Mouse (Mus musculus): ENCODE data around the gene Hcls1. TPM values are rescaled to one million over a fixed set of nuclear protein-coding genes. Genes with fewer than 3 reads are reported as not detected.

Hcls1 gene
- total RNA-seq, 2 experiments from 2014 or later, result 13.6 to 15.3 TPM

DNA sequence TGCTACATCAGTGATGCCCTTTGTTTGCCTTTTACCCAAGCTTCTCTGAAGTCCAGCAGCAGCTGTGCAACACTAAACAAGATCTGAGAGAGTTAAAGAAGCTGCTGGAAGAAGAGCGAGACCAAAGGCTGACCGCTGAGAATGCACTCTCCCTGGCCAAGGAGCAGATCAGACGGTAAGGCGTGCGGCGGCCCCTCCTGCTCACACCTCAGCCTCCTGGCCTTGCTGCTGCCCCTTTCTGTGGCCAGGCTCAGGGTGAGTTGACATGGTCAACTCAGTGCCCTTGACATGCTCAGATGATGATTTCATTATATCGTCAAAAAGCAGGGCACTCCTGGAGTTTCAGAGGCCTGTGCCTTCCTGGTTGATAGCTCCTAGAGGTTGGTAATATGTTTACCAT is 5.6 kb upstream of the Hcls1 start:
- DNase-seq (ENCODE audit: low spot score in 2 of 2), result no peak

DNA sequence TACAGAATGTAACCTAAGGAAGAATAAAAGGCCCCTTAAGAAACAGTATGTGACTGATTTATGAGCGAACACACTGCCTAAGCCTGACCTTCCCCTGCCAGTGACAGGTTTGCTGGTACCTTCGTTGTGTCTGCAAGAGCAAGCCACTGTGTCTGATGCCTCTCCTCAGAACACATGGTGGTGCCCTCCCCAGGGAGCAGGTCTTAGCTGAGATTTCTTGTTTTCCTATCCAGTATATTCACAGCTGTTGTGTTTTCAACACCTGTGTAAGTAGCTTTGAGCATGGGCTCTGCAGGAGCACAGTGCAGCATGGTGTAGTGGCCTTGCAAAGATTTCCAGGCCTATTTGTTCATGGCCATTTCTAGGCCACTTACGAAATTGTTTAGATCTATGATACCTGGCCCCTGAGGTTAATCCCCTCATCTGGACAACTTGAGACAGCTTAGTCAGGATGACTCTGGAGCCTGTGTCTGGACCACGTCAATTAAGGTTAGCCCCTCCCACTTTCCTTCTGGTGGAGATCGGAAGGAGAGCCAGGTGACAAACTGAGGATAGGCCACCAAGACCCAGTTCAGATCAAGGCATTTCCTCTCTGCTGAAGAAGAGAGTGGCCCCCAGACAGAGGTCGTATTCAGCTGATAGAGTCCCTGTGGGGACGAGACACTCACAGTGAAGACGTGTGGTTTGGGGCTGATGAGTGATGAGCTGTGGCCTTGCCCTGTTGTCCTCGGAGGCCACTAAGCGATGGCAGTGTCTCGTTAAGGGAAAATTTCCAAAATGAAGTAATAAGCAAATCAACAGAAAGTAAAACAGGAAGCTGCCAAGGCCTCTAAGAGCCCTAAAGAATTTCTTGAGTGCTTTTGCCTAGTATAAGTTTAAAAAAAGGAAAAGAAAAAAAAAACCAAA is 4.3 kb upstream of the Hcls1 start:
- DNase-seq (ENCODE audit: low spot score in 2 of 2), result no peak

DNA sequence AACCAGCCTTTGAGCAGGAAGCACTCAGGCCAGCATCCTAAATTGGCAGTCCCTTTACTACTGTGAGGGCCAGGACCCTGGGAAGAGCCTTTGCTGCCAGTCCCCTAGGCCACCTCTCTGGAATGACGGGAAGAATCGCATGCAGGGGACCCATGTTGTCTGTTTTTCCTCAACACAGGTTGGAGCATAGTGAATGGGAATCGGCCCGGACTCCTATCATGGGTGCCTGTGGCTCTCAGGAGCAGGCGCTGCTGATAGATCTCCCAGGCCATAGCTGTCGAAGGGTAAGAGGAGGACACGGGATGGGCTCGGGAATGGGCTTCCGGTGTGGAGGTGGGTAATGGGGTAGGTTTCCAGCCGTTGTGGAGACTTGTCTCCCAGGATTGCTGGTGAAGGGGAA is 3.4 kb upstream of the Hcls1 start:
- DNase-seq (ENCODE audit: low spot score in 2 of 2), result no peak

DNA sequence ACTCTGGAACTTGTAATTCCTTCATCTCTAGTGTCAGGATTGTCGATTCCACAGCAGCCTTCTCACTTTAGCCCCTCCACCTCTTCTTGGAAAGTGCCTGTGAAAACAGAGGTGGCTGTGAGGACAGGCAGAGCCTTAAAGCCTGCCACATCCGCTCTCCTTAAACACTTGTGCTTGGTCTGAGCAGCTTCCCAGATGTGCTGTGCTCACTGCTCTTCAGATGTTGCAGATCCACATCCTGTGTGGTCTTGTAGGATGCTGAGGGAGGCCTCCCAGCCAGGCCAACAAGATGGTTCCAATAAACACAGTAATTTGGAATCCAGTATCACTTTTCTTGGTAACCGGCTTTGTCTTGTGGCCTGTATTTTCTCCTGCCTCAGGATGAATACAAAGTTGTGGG is 2.8 kb upstream of the Hcls1 start:
- DNase-seq (ENCODE audit: low spot score in 2 of 2), result no peak

DNA sequence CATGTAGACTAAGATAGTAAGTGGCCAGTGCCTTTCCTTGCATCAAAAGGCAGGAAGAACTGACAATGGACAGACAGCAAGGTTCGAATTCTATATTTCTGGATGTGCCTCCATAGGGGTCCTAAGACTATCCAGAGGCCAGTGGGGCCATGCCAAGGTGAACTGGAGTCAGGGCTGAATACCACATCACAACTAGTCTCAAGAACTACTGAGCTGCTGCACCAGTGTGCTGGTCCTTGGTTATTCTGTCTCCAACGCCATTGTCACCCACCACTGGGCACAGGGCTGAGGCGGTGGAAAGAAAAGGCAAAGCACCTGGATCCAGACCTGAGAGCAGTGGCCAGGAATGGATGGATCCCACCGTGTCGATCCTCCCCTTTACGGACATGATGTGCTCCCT is 2.2 kb upstream of the Hcls1 start:
- DNase-seq (ENCODE audit: low spot score in 2 of 2), result no peak

DNA sequence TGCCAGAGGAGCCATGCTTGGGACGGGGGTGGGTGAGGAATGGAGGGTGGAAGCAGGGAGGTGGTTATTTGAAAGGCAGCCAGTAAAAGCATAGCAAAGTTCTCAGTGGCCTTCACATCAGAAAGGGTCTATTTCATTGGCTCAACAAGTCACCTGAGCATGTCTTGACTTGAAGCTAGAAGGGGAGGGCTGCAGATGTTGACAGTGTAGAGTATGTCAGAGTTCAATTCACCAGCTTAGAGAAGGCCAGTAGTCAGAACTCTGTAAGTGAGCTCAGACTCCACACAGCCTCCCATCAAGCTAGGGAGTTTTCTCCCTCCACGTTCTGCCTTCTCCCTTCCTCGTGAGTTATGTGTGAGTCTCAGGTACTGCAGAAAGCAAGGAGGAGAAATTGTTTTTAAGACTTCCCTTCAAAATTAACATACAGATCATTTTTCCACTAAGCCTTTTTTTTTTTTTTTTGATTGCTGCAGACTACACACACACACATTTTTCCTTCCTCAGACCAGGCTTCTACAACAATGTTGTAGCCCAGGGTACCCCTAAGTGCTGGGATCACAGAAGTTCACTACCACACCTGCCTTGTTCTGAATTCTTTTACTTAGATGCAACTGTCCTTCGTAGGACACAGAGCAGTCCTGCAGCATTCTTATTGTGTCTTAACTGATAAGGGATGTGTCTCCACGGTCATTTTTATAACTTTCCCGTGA is 497 bp upstream of the Hcls1 start:
- no peak for DNase-seq (ENCODE audit: low spot score in 2 of 2)

DNA sequence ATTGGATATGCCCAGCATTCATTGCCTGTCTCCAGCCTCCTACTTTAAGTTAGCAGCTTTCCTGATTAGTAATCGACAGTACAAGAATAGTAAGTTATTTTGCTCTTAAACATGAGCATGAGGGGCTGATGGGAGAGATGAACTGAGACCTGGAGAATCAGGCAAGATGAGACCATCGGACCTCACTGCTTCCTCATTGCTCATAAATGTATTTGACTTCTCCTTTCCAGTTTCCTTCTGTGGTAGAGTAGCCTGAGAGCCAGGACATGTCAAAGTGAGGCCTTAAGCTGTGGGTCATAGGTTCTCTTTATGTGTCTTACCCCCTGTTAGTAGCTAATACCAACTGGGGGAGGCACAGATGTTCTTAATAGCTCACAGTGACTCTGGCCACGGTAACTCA is 1.0 kb downstream of the Hcls1 start:
- DNase-seq (ENCODE audit: low spot score in 2 of 2), result no peak

DNA sequence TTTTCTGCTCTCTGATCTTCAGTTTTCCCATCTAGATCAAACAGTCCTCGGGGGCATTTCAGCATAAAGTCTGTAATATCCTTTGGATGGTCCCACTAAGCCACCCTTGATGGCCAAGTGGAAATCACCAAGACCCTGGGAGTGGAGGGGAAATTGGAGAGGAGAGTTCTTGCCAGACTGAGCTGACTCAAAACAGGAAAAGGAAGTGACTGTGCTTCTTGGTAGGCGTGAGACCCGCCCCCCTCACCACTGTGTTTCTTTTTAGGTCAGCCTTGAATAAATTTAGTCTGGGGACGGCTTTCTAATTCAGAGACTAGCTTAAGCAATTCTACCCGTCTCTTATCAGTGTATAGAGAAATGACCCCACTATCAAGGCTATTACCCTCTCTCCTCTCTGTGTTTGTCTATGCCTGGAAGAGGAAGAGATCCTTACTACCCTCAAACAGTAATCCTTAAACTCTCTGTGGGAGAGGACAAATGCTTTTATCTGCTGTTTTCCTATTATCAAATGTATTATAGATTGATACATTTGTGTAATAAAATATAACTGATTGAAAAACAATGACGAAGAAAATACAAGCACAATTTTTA is 6.4 kb downstream of the Hcls1 start:
- DNase-seq (ENCODE audit: low spot score in 2 of 2), result no peak

DNA sequence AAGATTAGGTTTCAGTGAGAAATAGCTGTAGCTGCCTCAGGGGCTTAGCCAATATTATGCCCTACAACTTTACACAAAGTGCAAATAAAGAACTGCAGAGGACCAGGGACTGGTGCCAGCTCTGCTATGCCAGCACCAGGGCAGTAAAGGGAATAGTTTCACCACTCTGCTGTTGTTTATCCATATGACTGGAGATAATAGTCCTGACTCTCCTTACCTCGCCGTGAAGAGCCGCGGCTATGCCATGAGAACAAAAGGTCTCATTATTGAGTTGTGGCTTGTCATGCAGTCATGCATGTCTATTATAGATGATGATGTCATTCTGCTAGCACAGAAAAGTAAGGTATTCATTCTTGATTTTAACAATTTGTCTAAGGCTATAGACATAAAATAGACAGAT is 7.1 kb downstream of the Hcls1 start:
- DNase-seq (ENCODE audit: low spot score in 2 of 2), result no peak

DNA sequence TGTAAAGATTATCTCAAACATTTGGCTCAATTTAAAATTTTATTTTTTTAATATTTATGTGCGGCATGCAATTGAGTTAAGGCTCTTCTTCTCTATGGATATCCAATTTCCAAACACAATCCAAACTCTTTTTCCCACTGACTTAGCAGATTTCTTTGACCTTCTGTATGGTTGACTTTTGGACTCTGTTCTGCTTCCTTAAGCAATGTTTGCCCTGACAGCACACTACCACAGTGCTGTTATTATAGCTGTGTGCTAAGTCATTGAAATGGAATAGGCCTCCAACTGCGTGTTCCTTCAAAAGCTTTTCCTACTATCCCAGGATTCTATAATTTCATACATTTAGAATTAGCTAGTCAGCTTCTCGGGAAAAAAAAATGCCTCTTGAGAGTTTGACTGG is 8.8 kb downstream of the Hcls1 start:
- DNase-seq (ENCODE audit: low spot score in 2 of 2), result no peak

DNA sequence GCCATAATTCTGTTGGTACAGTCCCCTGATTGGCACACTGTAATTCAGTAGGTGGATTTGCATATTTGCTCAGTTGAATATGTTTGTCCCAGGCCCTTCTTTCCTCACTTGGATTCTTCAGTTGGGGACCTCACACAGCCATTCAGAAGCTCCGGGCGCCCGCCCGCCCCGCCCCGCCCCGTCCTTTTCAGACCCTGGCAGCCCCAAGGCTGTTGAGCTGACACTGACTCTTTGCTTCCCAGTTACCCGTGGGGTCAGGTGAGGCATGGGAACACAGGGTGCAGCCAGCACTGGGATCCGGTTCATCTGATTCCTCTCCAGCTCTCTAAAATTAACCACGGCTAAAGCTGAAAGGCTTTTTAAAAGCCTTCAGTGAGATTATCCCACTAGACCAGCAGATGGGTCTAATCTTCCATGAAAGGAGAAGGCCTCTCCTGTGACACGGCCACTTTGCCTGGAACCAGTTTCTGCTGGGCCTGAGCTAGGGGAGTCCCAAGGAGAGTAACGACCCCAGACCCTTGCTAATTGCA is 10.2 kb downstream of the Hcls1 start:
- no peak for DNase-seq (ENCODE audit: low spot score in 2 of 2)

DNA sequence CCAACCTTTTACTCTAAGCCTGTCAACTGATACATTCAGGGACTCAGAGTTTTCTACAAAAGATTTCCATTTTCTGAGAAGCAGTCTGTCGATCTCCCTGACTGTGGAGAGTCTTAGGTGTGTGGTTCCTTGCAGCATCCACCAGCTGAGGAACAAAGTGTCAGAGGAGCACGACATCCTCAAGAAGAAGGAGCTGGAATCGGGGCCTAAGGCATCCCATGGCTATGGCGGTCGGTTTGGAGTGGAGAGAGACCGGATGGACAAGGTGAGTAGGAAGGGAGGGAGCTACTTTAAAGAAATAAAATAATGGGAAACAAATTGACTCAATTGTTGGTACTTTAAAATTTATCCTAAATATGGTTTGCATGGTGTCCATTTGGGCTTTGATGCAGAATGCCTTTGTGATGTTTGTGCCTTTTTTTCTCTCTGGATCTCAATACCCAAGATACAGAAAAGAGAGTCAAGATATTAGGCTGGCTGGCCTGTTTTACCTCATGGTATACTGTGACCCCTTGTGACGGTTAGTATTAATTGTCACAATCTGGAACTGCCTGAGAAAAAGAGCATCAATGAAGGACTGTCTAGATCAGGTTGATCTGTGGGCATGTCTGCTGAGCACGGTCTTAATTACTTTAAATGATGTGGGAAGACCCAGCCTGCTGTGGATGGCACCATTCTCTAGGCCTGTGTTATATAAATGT is 11.8 kb downstream of the Hcls1 start:
- no peak for DNase-seq (ENCODE audit: low spot score in 2 of 2)

DNA sequence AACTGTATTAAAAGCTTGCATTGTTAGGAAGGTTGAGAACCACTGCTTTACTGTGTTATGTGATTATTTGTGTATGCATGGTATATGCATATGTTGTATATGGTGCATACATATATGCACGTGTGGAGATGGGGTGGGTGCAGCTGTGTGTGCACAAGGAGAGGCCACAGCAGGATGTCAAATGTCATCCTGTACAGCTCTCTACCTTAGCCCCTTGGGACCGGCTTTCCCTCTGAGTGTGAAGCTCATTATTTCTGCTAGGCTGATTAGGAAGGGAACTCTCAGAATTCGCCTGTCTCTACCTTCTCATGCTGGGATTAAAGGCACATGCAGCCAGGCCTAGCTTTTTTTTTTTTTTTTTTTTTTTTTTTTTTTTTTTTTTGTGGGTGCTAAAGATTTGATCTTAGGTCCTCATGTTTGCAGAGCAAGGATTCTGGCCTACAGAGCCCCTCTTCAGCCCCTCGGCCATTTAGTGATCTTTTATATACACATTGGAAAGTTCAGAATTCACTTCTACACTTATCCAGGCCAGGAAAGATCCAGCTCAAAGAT is 12.9 kb downstream of the Hcls1 start:
- no peak for DNase-seq (ENCODE audit: low spot score in 2 of 2)

DNA sequence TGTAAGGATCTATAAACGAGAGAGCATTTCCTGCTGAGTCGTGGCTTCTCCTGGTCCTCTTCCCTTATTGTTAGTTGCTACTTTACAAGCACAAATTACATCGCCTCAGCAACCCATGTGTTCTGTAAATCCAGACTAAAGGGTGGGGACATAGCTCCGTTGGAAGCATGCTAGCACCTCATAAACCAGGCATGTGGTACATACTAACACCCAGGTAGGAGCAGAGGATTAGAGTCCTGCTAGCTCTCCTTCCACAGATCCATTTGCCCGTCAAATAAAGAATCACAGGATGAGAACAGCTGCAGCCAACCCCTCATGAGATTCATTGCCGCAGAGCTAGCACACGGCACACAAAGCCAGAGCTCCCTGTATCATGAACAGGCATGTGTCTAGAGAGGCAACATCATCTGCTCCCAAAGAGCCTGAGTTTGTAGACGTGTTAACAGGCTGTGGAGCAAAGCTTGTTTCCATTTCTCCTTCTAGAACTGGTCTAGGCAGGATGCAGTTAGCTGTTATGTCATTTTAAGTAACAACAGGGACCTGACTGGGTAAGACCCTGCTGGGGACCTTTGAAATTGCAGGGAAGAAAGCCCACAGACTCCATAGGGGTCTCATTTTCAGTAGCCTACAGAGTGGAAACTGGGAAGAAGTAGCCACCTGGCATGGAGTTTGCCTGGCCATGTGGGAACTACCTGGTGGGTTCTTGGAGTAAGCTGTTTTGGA is 15.0 kb downstream of the Hcls1 start:
- DNase-seq (ENCODE audit: low spot score in 2 of 2), result no peak

DNA sequence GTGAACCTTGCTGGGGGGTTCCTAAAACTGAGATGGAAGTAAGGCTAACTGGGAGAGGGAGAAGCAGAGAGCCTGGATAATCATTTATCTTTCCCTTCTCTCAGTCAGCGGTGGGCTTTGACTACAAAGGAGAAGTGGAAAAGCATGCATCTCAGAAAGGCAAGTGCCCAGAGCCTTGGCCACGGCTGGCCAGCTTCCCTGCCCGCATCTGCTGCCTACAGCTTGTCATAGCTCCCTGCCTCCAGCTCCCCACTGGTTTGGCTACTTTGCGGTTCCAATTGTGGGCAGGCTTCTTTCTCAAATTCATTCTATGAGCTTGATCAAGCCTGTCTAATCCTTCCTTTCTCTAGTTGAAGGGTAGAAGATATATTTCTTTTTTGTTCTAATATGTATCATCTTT is 16.2 kb downstream of the Hcls1 start:
- no peak for DNase-seq (ENCODE audit: low spot score in 2 of 2)

DNA sequence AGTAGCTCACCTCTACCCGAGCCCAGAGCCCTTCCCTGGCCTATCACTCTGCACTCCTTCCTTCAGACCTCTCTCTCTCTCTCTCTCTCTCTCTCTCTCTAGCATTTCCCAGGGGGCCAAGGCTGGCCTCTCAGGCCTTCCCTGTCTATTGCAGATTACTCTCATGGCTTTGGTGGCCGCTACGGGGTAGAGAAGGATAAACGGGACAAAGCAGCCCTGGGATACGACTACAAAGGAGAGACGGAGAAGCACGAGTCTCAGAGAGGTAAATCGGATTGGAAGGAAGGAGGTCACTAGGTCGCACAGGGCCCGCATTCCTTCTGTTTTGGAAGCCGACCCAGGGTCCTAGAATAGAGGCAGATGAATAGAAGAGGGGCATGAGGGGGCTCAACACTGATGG is 20.3 kb downstream of the Hcls1 start:
- no peak for DNase-seq (ENCODE audit: low spot score in 2 of 2)

DNA sequence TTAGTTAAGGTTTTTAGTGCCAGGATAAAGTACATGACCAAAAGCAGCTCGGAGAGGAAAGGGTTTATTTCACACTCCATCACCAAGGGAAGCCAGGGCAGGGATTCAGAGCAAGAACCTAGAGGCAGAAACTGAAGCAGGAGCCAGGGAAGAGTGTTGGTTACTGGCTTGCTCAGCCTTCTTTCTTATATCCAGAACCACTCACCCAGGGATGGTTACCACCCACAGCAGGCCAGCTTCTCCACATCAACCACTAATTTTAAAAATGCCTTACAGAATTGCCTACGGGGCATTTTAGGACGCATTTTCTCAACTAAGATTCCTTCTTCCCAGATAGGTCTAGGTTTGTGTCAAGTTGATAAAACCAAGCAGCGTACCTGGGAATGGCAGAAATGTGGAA is 28.6 kb downstream of the Hcls1 start:
- no peak for DNase-seq (ENCODE audit: low spot score in 2 of 2)

DNA sequence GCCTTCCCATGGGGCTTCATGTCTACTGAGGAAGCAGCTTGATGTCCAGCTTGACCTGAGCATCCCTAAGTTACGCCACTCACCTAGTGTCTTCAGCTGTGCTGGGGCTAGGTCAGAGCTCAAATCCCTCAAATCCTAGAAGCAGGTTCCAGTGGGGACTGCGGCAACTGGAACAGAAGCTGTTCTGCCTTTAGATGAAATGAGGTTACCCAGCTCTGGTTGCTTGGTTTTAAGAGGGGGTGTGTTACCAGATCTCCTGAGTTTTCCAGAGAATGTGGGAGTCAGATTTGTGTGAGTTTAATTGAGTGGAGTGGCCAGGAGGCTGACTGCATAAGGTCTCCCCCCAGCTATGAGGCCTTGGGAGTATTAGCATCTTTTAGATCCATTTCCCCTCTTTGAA is 44.3 kb downstream of the Hcls1 start:
- DNase-seq (ENCODE audit: low spot score in 2 of 2), result no peak

DNA sequence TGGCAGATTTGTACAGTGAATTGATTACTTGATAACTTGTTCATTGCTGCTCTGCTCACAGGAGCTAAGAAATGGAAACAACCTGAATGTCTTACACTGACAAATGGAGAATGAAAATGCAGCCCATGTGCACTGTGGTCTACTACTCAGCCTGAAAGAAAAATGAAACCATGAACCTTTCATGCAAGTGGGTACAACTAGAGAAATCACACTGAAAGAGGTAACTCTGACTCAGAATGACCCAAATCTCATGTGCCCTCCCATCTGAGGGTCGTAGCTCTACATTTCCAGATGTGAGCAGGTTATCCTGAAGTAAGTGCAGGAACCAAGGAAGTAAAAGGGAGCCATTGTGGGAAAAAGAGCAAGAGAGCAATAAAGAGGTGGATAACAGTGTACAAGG is 49.0 kb downstream of the Hcls1 start:
- no peak for DNase-seq (ENCODE audit: low spot score in 2 of 2)

DNA sequence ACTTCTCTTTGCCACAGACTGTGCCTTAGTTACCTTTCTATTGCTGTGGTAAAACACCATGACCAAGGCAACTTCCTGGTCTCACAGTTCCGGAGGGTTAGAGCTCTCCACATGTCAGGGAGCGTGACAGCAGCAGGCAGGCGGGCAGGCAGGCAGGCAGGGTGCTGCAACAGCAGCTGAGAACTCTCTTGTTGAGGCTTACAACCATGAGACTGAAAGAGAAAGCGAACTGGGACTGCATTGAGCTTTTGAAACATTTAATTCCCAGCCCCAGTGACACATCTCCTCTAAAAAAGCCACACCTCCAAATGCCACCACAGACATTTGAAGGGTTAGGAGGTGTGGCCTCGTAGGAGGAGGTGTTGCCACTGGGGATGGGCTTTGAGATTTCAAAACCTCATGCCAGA is 50.9 kb downstream of the Hcls1 start:
- DNase-seq (ENCODE audit: low spot score in 2 of 2), result no peak

DNA sequence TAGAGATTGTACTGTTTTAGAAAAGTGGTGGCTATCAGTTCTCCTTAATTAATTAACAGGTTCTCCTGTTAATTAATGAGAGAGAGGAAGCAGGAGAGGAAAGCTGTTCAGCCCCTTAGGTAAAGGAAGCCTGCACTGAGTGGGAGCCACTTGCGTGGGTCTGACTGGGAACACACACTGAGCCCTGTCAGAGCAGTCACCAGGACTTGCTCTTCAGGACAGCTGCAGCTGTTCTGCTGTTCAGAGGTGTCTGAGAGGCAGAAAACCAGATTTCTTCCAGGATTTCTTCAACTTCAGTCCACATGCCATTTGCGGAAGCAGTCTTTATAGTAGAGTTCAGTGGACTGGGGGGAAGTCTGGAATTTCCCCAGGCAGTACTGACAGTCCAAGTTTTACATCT is 52.6 kb downstream of the Hcls1 start:
- DNase-seq (ENCODE audit: low spot score in 2 of 2), result no peak

Measured in adrenal gland, postnatal 4 days (tissue).